Mouse (Mus musculus): ENCODE data around the gene Tubg1. TPM values are rescaled to one million over a fixed set of nuclear protein-coding genes. Genes with fewer than 3 reads are reported as not detected.

The Tubg1 gene
- 8.8 and 9.5 TPM in 2 replicates for polyA plus RNA-seq (2012; rRNA removed)

DNA sequence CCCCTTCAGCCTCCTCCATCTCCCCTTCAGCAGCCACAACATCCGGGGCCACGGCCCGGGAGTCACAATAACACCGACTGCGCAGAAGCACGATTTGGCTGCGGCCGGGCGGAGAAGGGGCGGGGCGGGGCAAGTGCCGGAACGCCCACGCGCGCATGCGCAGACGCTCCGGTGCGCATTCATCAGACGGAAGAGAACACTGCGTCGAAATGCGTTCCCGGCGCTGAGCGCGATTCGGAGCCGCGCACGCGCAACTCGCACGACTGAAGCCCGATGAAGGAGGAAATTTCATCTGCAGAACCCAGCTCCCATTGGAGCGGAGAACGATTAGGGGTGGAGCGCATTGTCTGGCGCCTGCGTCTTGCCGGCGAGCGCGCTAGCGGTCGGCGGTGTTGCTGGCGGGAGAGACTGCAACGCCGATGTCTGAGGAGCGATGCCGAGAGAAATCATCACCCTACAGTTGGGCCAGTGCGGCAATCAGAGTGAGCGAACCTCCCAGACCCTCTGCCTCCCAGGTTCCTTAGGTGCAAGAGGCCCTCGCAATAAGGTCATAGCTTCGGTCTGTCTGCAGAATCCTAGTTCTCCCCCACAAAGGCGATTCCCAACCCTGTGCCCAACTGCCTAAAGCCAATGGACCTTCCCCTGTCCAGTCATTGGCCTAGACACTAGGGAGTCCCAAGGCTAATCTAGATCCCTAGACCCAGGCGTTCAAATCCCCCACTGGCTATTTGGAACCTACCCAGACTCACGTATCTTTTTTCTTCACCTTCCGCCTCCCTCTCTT is at the start of gene Tubg1, which contains the start of gene Retreg3:
Gene Tubg1 (plus strand): TSS at position 178 of the 784 bp plus-strand sequence.
Gene Retreg3 (minus strand): TSS at position 133 of the 784 bp plus-strand sequence.

GRCm38 (mm10) chr11:101078121-101078520 is 41.6 kb upstream of the Tubg1 start, which contains the start of gene Hsd17b1:
TSS of gene Hsd17b1 (plus strand) at chr11:101078411.

DNA sequence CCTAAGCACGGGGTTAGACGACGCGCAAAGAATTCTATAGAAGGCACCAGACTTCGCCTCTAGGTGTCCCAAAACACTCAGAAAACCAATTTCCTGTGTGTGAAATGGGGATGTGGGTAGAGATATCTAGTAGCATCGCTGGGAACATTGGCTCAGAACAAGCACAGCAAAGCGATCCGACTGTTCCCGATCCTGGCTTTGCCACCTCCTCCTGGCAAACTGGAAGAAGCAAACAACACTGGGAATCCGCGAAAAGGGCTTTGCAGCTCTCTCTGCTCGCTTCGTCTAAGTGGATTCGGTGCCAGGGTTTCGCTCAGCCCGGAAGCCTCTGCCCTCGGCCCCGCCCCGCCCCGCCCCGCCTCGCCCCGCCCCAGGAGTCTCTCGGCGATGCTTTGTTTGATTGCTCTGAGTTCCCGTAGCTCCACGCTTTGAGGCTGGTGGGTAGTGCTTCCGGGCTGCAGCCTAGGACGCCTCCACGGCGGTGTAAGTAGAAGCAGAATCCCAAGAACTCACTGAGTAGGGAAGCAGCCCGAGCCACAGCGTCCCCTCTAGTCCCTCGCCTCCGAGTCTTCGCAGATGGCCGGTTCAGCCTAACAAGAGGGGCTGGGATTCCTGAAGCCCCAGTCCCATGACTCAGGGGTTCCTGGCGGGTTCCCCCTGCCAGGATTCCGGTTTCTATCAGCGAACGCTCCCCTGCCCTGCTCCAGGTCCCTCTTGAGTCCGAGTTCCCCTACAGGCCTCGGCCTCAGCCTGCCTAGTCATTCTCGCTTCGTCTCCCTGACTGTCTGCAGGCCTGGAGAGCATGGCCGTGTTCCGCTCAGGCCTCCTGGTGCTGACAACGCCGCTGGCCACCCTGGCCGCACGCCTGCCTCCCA is 37.3 kb upstream of the Tubg1 start, which contains the start of gene Coasy:
Gene Coasy (plus strand): TSS at position 358 of the 875 bp plus-strand sequence.

DNA sequence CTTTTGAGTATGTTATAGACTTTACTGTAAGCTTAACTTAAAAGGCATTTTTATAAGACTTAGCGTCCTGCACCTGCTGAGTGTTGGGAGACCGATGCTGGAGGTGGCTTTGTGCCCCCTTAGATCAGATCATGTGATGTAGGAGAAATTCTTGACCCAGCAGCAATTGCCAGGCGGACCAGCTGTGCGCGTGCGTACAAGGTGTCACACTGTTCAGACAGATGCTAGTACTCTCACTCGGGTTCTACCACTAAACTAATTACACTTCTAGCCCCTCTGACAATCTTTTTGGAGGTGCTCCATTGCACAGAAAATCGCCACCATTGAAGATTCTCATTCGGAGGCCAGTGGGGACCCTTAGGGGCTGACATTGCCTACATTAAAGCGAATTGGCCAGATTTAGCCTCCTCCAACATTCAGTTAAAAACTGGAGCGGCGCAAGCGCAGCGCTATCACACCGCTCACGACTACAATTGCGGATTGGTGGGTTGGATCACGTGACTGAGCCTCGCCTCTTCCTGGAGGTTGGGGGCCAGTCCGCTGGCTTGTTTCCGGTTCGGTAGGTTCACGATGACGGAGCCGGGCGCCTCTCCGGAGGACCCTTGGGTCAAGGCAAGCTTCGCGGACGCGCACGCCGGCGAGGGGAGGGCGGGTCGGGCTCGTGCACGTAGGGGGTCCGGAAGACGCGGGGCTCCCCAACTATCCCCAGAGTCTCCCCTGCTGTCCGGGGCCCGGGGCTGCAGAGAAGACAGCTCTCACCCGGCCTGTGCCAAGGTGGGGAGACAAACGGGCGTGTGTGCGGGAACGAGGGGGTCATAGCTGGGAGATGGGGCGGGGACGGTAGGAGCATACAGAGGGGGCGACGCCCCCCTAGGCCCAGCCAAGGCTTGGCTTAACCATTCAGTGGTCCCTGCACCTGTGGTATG is 32.7 kb upstream of the Tubg1 start, which contains the start of gene Mlx:
Gene Mlx (plus strand): TSS at position 522 of the 926 bp plus-strand sequence.

DNA sequence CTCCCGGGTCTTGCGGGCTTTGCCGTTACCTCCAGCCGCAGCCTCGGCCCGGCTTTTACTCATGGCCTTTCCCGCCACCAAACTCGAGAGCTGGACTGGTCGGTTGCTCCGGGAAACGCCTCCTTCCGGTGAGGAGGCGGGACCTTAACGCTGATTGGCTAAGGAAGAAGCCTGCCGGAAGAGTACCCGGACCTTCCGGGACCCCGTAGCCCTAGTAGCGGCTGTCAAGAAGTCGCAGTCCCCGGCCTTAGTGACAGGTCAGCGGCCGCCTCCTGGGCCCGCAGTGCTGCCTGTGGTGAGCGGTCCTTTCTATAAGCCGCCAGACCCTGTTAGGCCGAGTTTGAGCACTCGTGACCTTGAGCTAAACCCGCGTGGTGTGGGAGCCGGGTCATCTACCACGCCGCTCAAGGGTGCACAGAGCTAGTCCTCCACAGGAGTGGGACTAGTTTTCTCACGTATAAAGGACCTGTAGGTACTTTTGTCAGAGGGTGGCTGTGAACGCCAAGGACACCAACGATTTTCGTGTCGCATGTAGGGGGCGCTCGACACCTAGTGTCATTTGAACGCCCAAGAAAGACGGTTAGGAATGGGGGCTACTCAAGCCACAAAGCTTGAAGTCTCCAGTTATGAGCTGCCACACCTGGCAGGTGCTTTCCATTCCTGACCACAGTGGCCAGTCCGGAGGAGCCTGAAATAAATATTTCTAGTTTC is 24.3 kb upstream of the Tubg1 start, which contains the start of gene Psmc3ip:
Gene Psmc3ip (minus strand): TSS at position 123 of the 711 bp plus-strand sequence.

GRCm38 (mm10) chr11:101155728-101156371 is 36.1 kb downstream of the Tubg1 start, which contains the start of gene Tubg2:
TSS of gene Tubg2 (plus strand) at chr11:101155907.

DNA sequence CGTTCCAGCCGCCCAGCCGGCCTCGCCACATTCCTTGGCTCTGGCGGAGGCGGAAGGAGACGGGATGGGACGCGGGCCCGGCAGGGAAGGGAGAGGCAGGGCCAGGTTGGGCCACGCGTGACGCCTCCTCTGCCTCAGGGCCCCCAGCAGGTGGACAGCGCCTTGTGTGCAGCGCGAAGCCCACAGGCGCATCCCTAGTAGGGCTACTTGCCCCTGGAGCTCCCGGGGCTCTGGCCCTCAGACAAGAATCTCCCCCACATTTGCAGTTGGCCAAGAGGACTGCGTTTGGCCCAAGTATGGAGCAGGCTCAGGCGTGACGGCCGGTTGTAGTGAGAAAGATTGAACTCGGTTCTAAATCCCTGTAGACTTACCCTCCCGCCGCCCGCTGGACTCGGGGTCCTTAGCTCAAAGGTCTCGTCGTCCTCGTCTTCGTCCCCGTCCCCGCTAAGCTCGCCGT is 50.6 kb downstream of the Tubg1 start, which contains the start of gene Cntnap1:
Gene Cntnap1 (plus strand): TSS at position 170 of the 457 bp plus-strand sequence.

GRCm38 (mm10) chr11:101170811-101171610 is 51.3 kb downstream of the Tubg1 start, which contains the start of gene Plekhh3:
TSS of gene Plekhh3 (minus strand) at chr11:101171351.

GRCm38 (mm10) chr11:101174851-101175628 is 55.3 kb downstream of the Tubg1 start, which contains the start of gene Ccr10:
TSS of gene Ccr10 (minus strand) at chr11:101175443.

Other genes with a start within 250 kb of the Tubg1 start
- gene Stat3, start 180.4 kb upstream of the Tubg1 start, polyA plus RNA-seq (2012; rRNA removed), result 31.8 and 35.5 TPM in 2 replicates
- 51.6 and 78.4 TPM in 2 replicates for gene Cavin1, start 149.1 kb upstream of the Tubg1 start, polyA plus RNA-seq (2012; rRNA removed)
- 46.3 and 53.1 TPM in 2 replicates for gene Atp6v0a1, start 110.5 kb upstream of the Tubg1 start, polyA plus RNA-seq (2012; rRNA removed)
- gene Naglu, start 49.9 kb upstream of the Tubg1 start, polyA plus RNA-seq (2012; rRNA removed), result 19.1 and 22.4 TPM in 2 replicates
- 0.17 and 0.28 TPM in 2 replicates for gene Hsd17b1, start 41.5 kb upstream of the Tubg1 start, polyA plus RNA-seq (2012; rRNA removed)
- 21.0 and 26.1 TPM in 2 replicates for gene Coasy, start 37.4 kb upstream of the Tubg1 start, polyA plus RNA-seq (2012; rRNA removed)
- 30.3 and 32.5 TPM in 2 replicates for gene Mlx, start 32.7 kb upstream of the Tubg1 start, polyA plus RNA-seq (2012; rRNA removed)
- 0.12 and 0.17 TPM in 2 replicates for gene Psmc3ip, start 24.5 kb upstream of the Tubg1 start, polyA plus RNA-seq (2012; rRNA removed)
- 22.6 and 22.7 TPM in 2 replicates for gene Retreg3, start within 50 bp of the Tubg1 start, polyA plus RNA-seq (2012; rRNA removed)
- gene Tubg2, start 36.0 kb downstream of the Tubg1 start, polyA plus RNA-seq (2012; rRNA removed), result 2.2 and 2.7 TPM in 2 replicates
- 2.1 and 3.0 TPM in 2 replicates for gene Cntnap1, start 50.6 kb downstream of the Tubg1 start, polyA plus RNA-seq (2012; rRNA removed)
- gene Plekhh3, start 51.4 kb downstream of the Tubg1 start, polyA plus RNA-seq (2012; rRNA removed), result 48.6 and 67.7 TPM in 2 replicates
- 0.55 TPM in 1 of 2 replicates, not detected in the other for gene Ccr10, start 55.5 kb downstream of the Tubg1 start, polyA plus RNA-seq (2012; rRNA removed)
- 9.5 and 10.8 TPM in 2 replicates for gene Ezh1, start 106.5 kb downstream of the Tubg1 start, polyA plus RNA-seq (2012; rRNA removed)
- 28.0 and 40.4 TPM in 2 replicates for gene Ramp2, start 126.1 kb downstream of the Tubg1 start, polyA plus RNA-seq (2012; rRNA removed)
- gene Vps25, start 133.8 kb downstream of the Tubg1 start, polyA plus RNA-seq (2012; rRNA removed), result 72.1 and 77.8 TPM in 2 replicates
- 11.2 TPM in 2 replicates for gene Wnk4, start 140.6 kb downstream of the Tubg1 start, polyA plus RNA-seq (2012; rRNA removed)
- 0.04 and 0.05 TPM in 2 replicates for gene Cntd1, start 159.1 kb downstream of the Tubg1 start, polyA plus RNA-seq (2012; rRNA removed)
- gene Coa3, start 159.2 kb downstream of the Tubg1 start, polyA plus RNA-seq (2012; rRNA removed), result 322 and 371 TPM in 2 replicates
- gene Becn1, start 182.3 kb downstream of the Tubg1 start, polyA plus RNA-seq (2012; rRNA removed), result 45.6 and 56.4 TPM in 2 replicates
- 15.1 and 19.9 TPM in 2 replicates for gene Psme3, start 196.3 kb downstream of the Tubg1 start, polyA plus RNA-seq (2012; rRNA removed)
- gene Aoc2, start 205.1 kb downstream of the Tubg1 start, polyA plus RNA-seq (2012; rRNA removed), result 2.2 and 2.3 TPM in 2 replicates
- gene Aoc3, start 210.7 kb downstream of the Tubg1 start, polyA plus RNA-seq (2012; rRNA removed), result 10.8 and 13.3 TPM in 2 replicates
- gene G6pc, start 247.6 kb downstream of the Tubg1 start, polyA plus RNA-seq (2012; rRNA removed), result not detected in 2 replicates